Mouse (Mus musculus) cortical plate, adult 2 months (tissue): ENCODE results near the gene Ckb. TPM values are rescaled to one million over a fixed set of nuclear protein-coding genes. Genes with fewer than 3 reads are reported as not detected.
"Not testable (repeated sequence)": the region's sequence is repeated elsewhere in the genome, so short reads cannot be mapped to it uniquely, and the experiment has no call there.

Source experiments
- H3K27ac ChIP-seq: fragments of 200-500 bp; 2 replicates; pipeline ENCODE4 v1.5.1; 2012; ENCODE audit warnings: low read length, control low read depth, inconsistent platforms; ENCODE audit not compliant: insufficient read depth
- H3K4me1 ChIP-seq: fragments of 200-500 bp; 2 replicates; pipeline ENCODE4 v1.6.1; 2011; ENCODE audit warnings: low read length; ENCODE audit not compliant: control insufficient read depth, insufficient read depth
- H3K4me3 ChIP-seq: fragments of 200-500 bp; 2 replicates; pipeline ENCODE4 v1.5.1; 2011; ENCODE audit warnings: mild to moderate bottlenecking, low read length, control low read depth; ENCODE audit not compliant: insufficient read depth
- CTCF ChIP-seq: fragments of 200-500 bp; IDR thresholded peaks from 2 replicates; pipeline ENCODE4 v1.5.1; 2011; ENCODE audit warnings: mild to moderate bottlenecking, control low read depth, low read length; ENCODE audit not compliant: insufficient read depth; ENCODE audit errors: extremely low read depth
- POLR2A ChIP-seq: fragments of 200-500 bp; IDR thresholded peaks from 2 replicates; pipeline ENCODE4 v1.6.1; 2011; ENCODE audit warnings: mild to moderate bottlenecking, low read length, control low read depth; ENCODE audit not compliant: insufficient read depth; ENCODE audit errors: extremely low read depth
- polyA plus RNA-seq: library from polyadenylated mRNA; depleted of rRNA; stranded (reverse); fragments of >200 nt; gene quantifications from 2 replicates; pipeline ENCODE4 v1.2.3, GENCODE M21; 2012; rRNA removed

The Ckb gene
- polyA plus RNA-seq, 1 experiment: 3,325 TPM

- no peak overlapping the region for H3K4me3 ChIP-seq
- TF ChIP-seq POLR2A (no peak), CTCF (no peak)
- peaks cover 4% of the 10 kb centered on the region for H3K4me1 ChIP-seq
- no peak overlapping the region for H3K27ac ChIP-seq
Observed at GRCm38 (mm10) chr12:111663228-111664143, 8.7 kb downstream of the Ckb start.

- not testable (repeated sequence) for H3K4me1 ChIP-seq, H3K27ac ChIP-seq, H3K4me3 ChIP-seq
Observed at GRCm38 (mm10) chr12:111661554-111661953, 10.6 kb downstream of the Ckb start.

- Histone ChIP-seq H3K4me1 (peaks cover 3% of the 10 kb centered on the region), H3K27ac (no peak overlapping the region), H3K4me3 (no peak overlapping the region)
- TF ChIP-seq POLR2A (no peak), CTCF (no peak)
Observed at GRCm38 (mm10) chr12:111660628-111661027, 11.5 kb downstream of the Ckb start.

- Histone ChIP-seq H3K27ac (no peak overlapping the region), H3K4me1 (peaks cover 4% of the 10 kb centered on the region; the same call in 1 of the 2 replicates), H3K4me3 (no peak overlapping the region)
- TF ChIP-seq POLR2A (no peak), CTCF (no peak)
Observed at GRCm38 (mm10) chr12:111659331-111659730, 12.8 kb downstream of the Ckb start.

- TF ChIP-seq POLR2A (no peak), CTCF (no peak)
- H3K27ac ChIP-seq: no peak overlapping the region
- H3K4me1 ChIP-seq: peaks cover 7% of the 10 kb centered on the region
- no peak overlapping the region for H3K4me3 ChIP-seq
Observed at GRCm38 (mm10) chr12:111655695-111656094, 16.4 kb downstream of the Ckb start.

DNA sequence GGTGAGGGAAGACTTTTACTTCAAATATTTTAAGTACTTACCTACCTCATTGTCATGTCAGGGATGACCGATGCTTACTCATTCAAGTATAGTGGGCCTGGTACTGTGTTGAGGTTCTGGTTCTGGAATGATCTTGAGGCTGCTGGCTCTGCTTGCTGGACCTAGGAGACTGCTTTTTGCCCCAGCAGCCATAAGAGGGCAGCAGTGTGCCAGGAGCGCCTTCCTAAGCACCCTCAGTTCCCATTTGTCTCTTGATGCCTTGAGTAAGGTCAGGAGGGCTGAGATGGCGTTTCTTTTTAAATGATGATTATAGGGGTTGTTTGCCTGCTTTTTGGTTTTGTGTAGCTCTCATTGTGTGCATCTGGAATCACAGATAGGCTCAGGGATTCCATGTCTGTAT is 18.7 kb downstream of the Ckb start:
- Histone ChIP-seq H3K4me1 (peaks cover 7% of the 10 kb centered on the region), H3K4me3 (no peak overlapping the region), H3K27ac (no peak overlapping the region)
- TF ChIP-seq CTCF (peak; percentile 90), POLR2A (no peak)

- no peak for TF ChIP-seq POLR2A
- no peak for TF ChIP-seq CTCF
- Histone ChIP-seq H3K4me3 (no peak overlapping the region), H3K27ac (no peak overlapping the region; the same call in 1 of the 2 replicates), H3K4me1 (peaks cover 7% of the 10 kb centered on the region)
Observed at GRCm38 (mm10) chr12:111652953-111653352, 19.2 kb downstream of the Ckb start.

- TF ChIP-seq POLR2A (no peak), CTCF (peak; percentile 76)
- H3K4me1 ChIP-seq: peaks cover 4% of the 10 kb centered on the region
- H3K27ac ChIP-seq: no peak overlapping the region
- no peak overlapping the region for H3K4me3 ChIP-seq
Observed at GRCm38 (mm10) chr12:111648061-111648645, 24.0 kb downstream of the Ckb start.

Other genes starting within 250 kb of the Ckb start
- gene Tnfaip2, start 229.9 kb downstream of the Ckb start, polyA plus RNA-seq: 0.66 and 0.79 TPM in 2 replicates
- gene Gm266, start 186.5 kb downstream of the Ckb start, polyA plus RNA-seq: 6.3 and 9.1 TPM in 2 replicates
- gene Eif5, start 134.3 kb downstream of the Ckb start, polyA plus RNA-seq: 149 and 160 TPM in 2 replicates
- gene Mark3, start 97.8 kb downstream of the Ckb start, polyA plus RNA-seq: 73.9 and 76.5 TPM in 2 replicates
- 20.0 and 20.8 TPM in 2 replicates for gene Trmt61a, start 5.8 kb upstream of the Ckb start, polyA plus RNA-seq
- gene Bag5, start 40.9 kb upstream of the Ckb start, polyA plus RNA-seq: 49.6 and 51.0 TPM in 2 replicates
- gene Apopt1, start 40.9 kb upstream of the Ckb start, polyA plus RNA-seq: 48.4 and 52.6 TPM in 2 replicates
- 790 and 835 TPM in 2 replicates for gene Klc1, start 86.5 kb upstream of the Ckb start, polyA plus RNA-seq
- 10.5 and 13.8 TPM in 2 replicates for gene Xrcc3, start 141.5 kb upstream of the Ckb start, polyA plus RNA-seq
- 39.5 and 39.8 TPM in 2 replicates for gene Zfyve21, start 141.8 kb upstream of the Ckb start, polyA plus RNA-seq
- 32.1 and 34.1 TPM in 2 replicates for gene Ppp1r13b, start 235.8 kb upstream of the Ckb start, polyA plus RNA-seq